Mouse (Mus musculus): ENCODE data around the gene Slc52a3.

Gene Slc52a3

GRCm38 (mm10) chr2:152048003-152048980 is 52.0 kb downstream of the Slc52a3 start:
- DNase-seq (ENCODE audit: low spot score in 2 of 2): no peak

DNA sequence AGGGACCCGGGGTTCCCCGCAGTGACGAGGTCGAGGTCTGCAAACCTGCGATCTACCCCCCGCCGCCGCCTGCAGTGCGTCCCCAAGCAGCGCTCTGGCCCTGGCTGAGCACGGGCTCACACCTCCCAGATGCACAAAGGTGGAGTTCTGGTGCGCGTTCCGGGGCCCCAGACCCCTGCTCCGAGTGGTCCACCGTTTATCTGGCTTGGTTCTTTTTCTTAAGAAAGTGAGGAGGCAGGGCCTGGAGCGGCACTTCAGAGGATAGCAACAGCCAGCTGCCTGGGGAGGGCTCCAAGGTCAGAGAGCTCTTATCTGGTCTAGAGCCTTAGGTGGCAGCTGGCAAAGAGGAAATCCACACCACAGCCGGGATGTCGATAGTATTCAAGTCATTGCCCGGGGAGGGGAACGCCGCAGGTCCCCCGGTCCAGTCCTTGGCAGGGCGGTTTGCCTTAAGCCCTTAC is 52.7 kb downstream of the Slc52a3 start:
- DNase-seq (ENCODE audit: low spot score in 2 of 2): no peak

GRCm38 (mm10) chr2:152049611-152050270 is 53.4 kb downstream of the Slc52a3 start:
- DNase-seq (ENCODE audit: low spot score in 2 of 2): no peak

- no peak for DNase-seq (ENCODE audit: low spot score in 2 of 2)
Observed at GRCm38 (mm10) chr2:152050316-152050715, 54.0 kb downstream of the Slc52a3 start.

- no peak for DNase-seq (ENCODE audit: low spot score in 2 of 2)
Observed at GRCm38 (mm10) chr2:152051985-152052384, 55.7 kb downstream of the Slc52a3 start.

- no peak for DNase-seq (ENCODE audit: low spot score in 2 of 2)
Observed at GRCm38 (mm10) chr2:152055406-152055805, 59.1 kb downstream of the Slc52a3 start.

GRCm38 (mm10) chr2:152056368-152057251 is 60.3 kb downstream of the Slc52a3 start:
- no peak for DNase-seq (ENCODE audit: low spot score in 2 of 2)

DNA sequence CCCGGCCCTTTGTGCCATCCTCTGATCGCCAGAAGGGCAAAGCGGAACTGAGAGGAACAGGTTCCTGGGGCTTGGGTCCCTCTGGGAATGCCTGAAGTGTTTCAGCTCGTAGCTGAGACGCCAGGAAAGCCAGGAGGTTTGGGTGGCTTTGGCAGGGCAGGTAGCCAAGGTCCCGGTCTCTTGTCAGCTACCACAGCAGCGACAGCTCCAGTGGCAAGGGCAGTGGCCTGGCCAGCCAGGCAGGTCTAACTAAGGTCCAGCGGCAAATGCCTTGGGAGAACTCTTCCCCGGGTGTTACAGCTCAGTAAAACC is 60.9 kb downstream of the Slc52a3 start:
- no peak for DNase-seq (ENCODE audit: low spot score in 2 of 2)

Data from frontal cortex, postnatal 14 days (tissue).